Mouse (Mus musculus): Measurements from ENCODE around the gene Myh7b. TPM values are rescaled to one million over a fixed set of nuclear protein-coding genes. Genes with fewer than 3 reads are reported as not detected.

Gene Myh7b
- polyA plus RNA-seq (2015; fragmentation: Nextera tagmentation; extraction: Ambion mirVana), result 1.0 and 1.9 TPM in 2 replicates

- WGBS, result 31% methylated on average over 4 of the region's 4 CpGs
- H3K4me3 ChIP-seq (replicated peaks), result no peak within 1 kb of the TSS
- peaks cover 3% of the 10 kb centered on the region; the same call in 1 of the 2 replicates for H3K27me3 ChIP-seq (replicated peaks)
- peaks cover 10% of the 10 kb centered on the region; the same call in 1 of the 2 replicates for H3K4me1 ChIP-seq
- no peak within 1 kb of the TSS for H3K9ac ChIP-seq (replicated peaks)
- ATAC-seq (ENCODE audit: low FRiP score), result no peak
- no peak within 1 kb of the TSS for H3K27ac ChIP-seq (replicated peaks)
- H3K36me3 ChIP-seq, result no peaks in the 10 kb centered on the region
- no peaks in the 10 kb centered on the region for H3K9me3 ChIP-seq (replicated peaks)
- no peak within 1 kb of the TSS for H3K4me2 ChIP-seq
Observed at GRCm38 (mm10) chr2:155610978-155611377, at the start of gene Myh7b. Myh7b (plus strand) TSS chr2:155611212.

GRCm38 (mm10) chr2:155562209-155562608, 48.8 kb upstream of the Myh7b start:
- Histone ChIP-seq H3K9me3 (replicated peaks) (no peaks in the 10 kb centered on the region), H3K4me3 (replicated peaks) (no peak overlapping the region), H3K9ac (replicated peaks) (no peak overlapping the region), H3K36me3 (peaks cover 36% of the 10 kb centered on the region), H3K4me2 (no peak overlapping the region), H3K27ac (replicated peaks) (no peak overlapping the region), H3K27me3 (replicated peaks) (no peaks in the 10 kb centered on the region), H3K4me1 (no peaks in the 10 kb centered on the region)
- no peak for ATAC-seq (ENCODE audit: low FRiP score)
- 64% methylated on average over 1 of the region's 1 CpGs for WGBS

- Histone ChIP-seq H3K9ac (replicated peaks) (no peak overlapping the region), H3K36me3 (peaks cover 39% of the 10 kb centered on the region), H3K27ac (replicated peaks) (no peak overlapping the region), H3K4me3 (replicated peaks) (no peak overlapping the region), H3K4me2 (no peak overlapping the region), H3K9me3 (replicated peaks) (no peaks in the 10 kb centered on the region), H3K4me1 (no peaks in the 10 kb centered on the region), H3K27me3 (replicated peaks) (no peaks in the 10 kb centered on the region)
- 82% methylated on average over 4 of the region's 4 CpGs for WGBS
- ATAC-seq (ENCODE audit: low FRiP score), result no peak
Observed at GRCm38 (mm10) chr2:155562934-155563333, 48.1 kb upstream of the Myh7b start.

- ATAC-seq (ENCODE audit: low FRiP score), result no peak
- WGBS, result 88% methylated on average over 5 of the region's 5 CpGs
- no peak overlapping the region for H3K27ac ChIP-seq (replicated peaks)
Observed at GRCm38 (mm10) chr2:155567751-155568150, 43.3 kb upstream of the Myh7b start.

GRCm38 (mm10) chr2:155569223-155569807, 41.7 kb upstream of the Myh7b start:
- ATAC-seq (ENCODE audit: low FRiP score), result no peak
- 0 out of 2 replicates have a peak, but pooled peaks cover 3% of the 10 kb centered on the region for H3K4me1 ChIP-seq
- peaks cover 16% of the 10 kb centered on the region for H3K36me3 ChIP-seq
- WGBS, result 10% methylated on average over 3 of the region's 3 CpGs
- no peak overlapping the region for H3K9ac ChIP-seq (replicated peaks)
- H3K9me3 ChIP-seq (replicated peaks), result no peaks in the 10 kb centered on the region
- H3K4me3 ChIP-seq (replicated peaks), result no peak overlapping the region
- H3K27ac ChIP-seq (replicated peaks), result no peak overlapping the region
- no peaks in the 10 kb centered on the region for H3K27me3 ChIP-seq (replicated peaks)
- H3K4me2 ChIP-seq, result no peak overlapping the region

More at GRCm38 (mm10) chr2:155567751-155568150, 43.3 kb upstream of the Myh7b start:
- Histone ChIP-seq H3K4me2 (no peak overlapping the region), H3K9me3 (replicated peaks) (no peaks in the 10 kb centered on the region), H3K4me1 (0 out of 2 replicates have a peak, but pooled peaks cover 3% of the 10 kb centered on the region), H3K36me3 (peaks cover 21% of the 10 kb centered on the region), H3K27me3 (replicated peaks) (no peaks in the 10 kb centered on the region), H3K9ac (replicated peaks) (no peak overlapping the region), H3K4me3 (replicated peaks) (no peak overlapping the region)

- no peak for ATAC-seq (ENCODE audit: low FRiP score)
- no peak overlapping the region for H3K4me2 ChIP-seq
- 0 out of 2 replicates have a peak, but pooled peaks cover 3% of the 10 kb centered on the region for H3K4me1 ChIP-seq
- WGBS, result 92% methylated on average over 9 of the region's 9 CpGs
- peaks cover 16% of the 10 kb centered on the region for H3K36me3 ChIP-seq
- no peak overlapping the region for H3K27ac ChIP-seq (replicated peaks)
- no peak overlapping the region for H3K9ac ChIP-seq (replicated peaks)
- no peaks in the 10 kb centered on the region for H3K9me3 ChIP-seq (replicated peaks)
- no peak overlapping the region for H3K4me3 ChIP-seq (replicated peaks)
- H3K27me3 ChIP-seq (replicated peaks), result no peaks in the 10 kb centered on the region
Observed at GRCm38 (mm10) chr2:155573001-155573400, 38.0 kb upstream of the Myh7b start.

GRCm38 (mm10) chr2:155573996-155574395, 37.0 kb upstream of the Myh7b start:
- 0 out of 2 replicates have a peak, but pooled peaks cover 3% of the 10 kb centered on the region for H3K4me1 ChIP-seq
- no peak overlapping the region for H3K4me3 ChIP-seq (replicated peaks)
- no peak overlapping the region for H3K4me2 ChIP-seq
- no peak for ATAC-seq (ENCODE audit: low FRiP score)
- peaks cover 16% of the 10 kb centered on the region for H3K36me3 ChIP-seq
- 92% methylated on average over 7 of the region's 7 CpGs for WGBS
- no peaks in the 10 kb centered on the region for H3K9me3 ChIP-seq (replicated peaks)
- H3K9ac ChIP-seq (replicated peaks), result no peak overlapping the region
- H3K27me3 ChIP-seq (replicated peaks), result no peaks in the 10 kb centered on the region
- H3K27ac ChIP-seq (replicated peaks), result no peak overlapping the region

GRCm38 (mm10) chr2:155574700-155575099, 36.3 kb upstream of the Myh7b start:
- WGBS, result 82% methylated on average over 4 of the region's 4 CpGs
- no peaks in the 10 kb centered on the region for H3K9me3 ChIP-seq (replicated peaks)
- H3K4me3 ChIP-seq (replicated peaks), result no peak overlapping the region
- H3K4me2 ChIP-seq, result no peak overlapping the region
- no peak overlapping the region for H3K27ac ChIP-seq (replicated peaks)
- peaks cover 16% of the 10 kb centered on the region for H3K36me3 ChIP-seq
- H3K9ac ChIP-seq (replicated peaks), result no peak overlapping the region
- no peak for ATAC-seq (ENCODE audit: low FRiP score)
- no peaks in the 10 kb centered on the region for H3K27me3 ChIP-seq (replicated peaks)
- no peaks in the 10 kb centered on the region for H3K4me1 ChIP-seq

GRCm38 (mm10) chr2:155576656-155577055, 34.4 kb upstream of the Myh7b start:
- Histone ChIP-seq H3K36me3 (peaks cover 13% of the 10 kb centered on the region), H3K4me2 (no peak overlapping the region), H3K4me1 (no peaks in the 10 kb centered on the region), H3K27ac (replicated peaks) (no peak overlapping the region), H3K27me3 (replicated peaks) (no peaks in the 10 kb centered on the region), H3K4me3 (replicated peaks) (no peak overlapping the region), H3K9ac (replicated peaks) (no peak overlapping the region), H3K9me3 (replicated peaks) (no peaks in the 10 kb centered on the region)
- ATAC-seq (ENCODE audit: low FRiP score), result no peak
- 79% methylated on average over 9 of the region's 9 CpGs for WGBS

- WGBS, result 90% methylated on average over 3 of the region's 3 CpGs
- Histone ChIP-seq H3K36me3 (peaks cover 10% of the 10 kb centered on the region; the same call in 1 of the 2 replicates), H3K9me3 (replicated peaks) (no peaks in the 10 kb centered on the region), H3K4me3 (replicated peaks) (no peak overlapping the region), H3K27me3 (replicated peaks) (no peaks in the 10 kb centered on the region), H3K27ac (replicated peaks) (no peak overlapping the region), H3K4me1 (no peaks in the 10 kb centered on the region), H3K9ac (replicated peaks) (no peak overlapping the region), H3K4me2 (no peak overlapping the region)
- ATAC-seq (ENCODE audit: low FRiP score), result no peak
Observed at GRCm38 (mm10) chr2:155580331-155580730, 30.7 kb upstream of the Myh7b start.

GRCm38 (mm10) chr2:155582384-155582995, 28.5 kb upstream of the Myh7b start:
- Histone ChIP-seq H3K4me3 (replicated peaks) (no peak overlapping the region), H3K27ac (replicated peaks) (no peak overlapping the region), H3K9ac (replicated peaks) (no peak overlapping the region), H3K4me2 (no peak overlapping the region), H3K4me1 (no peaks in the 10 kb centered on the region), H3K9me3 (replicated peaks) (no peaks in the 10 kb centered on the region), H3K36me3 (no peaks in the 10 kb centered on the region), H3K27me3 (replicated peaks) (no peaks in the 10 kb centered on the region)
- 83% methylated on average over 4 of the region's 4 CpGs for WGBS
- no peak for ATAC-seq (ENCODE audit: low FRiP score)

GRCm38 (mm10) chr2:155582996-155583395, 28.0 kb upstream of the Myh7b start:
- Histone ChIP-seq H3K4me1 (no peaks in the 10 kb centered on the region), H3K4me3 (replicated peaks) (no peak overlapping the region), H3K9me3 (replicated peaks) (no peaks in the 10 kb centered on the region), H3K27me3 (replicated peaks) (no peaks in the 10 kb centered on the region), H3K9ac (replicated peaks) (no peak overlapping the region), H3K27ac (replicated peaks) (no peak overlapping the region), H3K4me2 (no peak overlapping the region), H3K36me3 (no peaks in the 10 kb centered on the region)
- 87% methylated on average over 5 of the region's 5 CpGs for WGBS
- ATAC-seq (ENCODE audit: low FRiP score), result no peak

All from neural tube, embryonic 15.5 days (tissue).